Mouse (Mus musculus) midbrain, postnatal 0 days (tissue): ENCODE measurements around the gene Lmbrd2. TPM values are rescaled to one million over a fixed set of nuclear protein-coding genes. Genes with fewer than 3 reads are reported as not detected.

Experiments
- ATAC-seq: fragments of 200-750 bp; cut with Nextera tagmentation; 2 replicates; pipeline ENCODE4 v1.8.0; 2017; ENCODE audit warnings: moderate number of reproducible peaks, mild to moderate bottlenecking, moderate TSS enrichment, moderate library complexity; ENCODE audit not compliant: low FRiP score
- DNase-seq: peaks from one replicate; pipeline ENCODE4 v3.0.0-alpha.2; 2015; ENCODE audit warnings: low spot score
- H3K27ac ChIP-seq: fragments of 300-500 bp; sonication (generic); 2 replicates; pipeline ENCODE4 v1.5.1; 2014; ENCODE audit warnings: low read depth, mild to moderate bottlenecking, low read length, mixed read lengths
- H3K27me3 ChIP-seq: fragments of 300-500 bp; sonication (generic); 2 replicates; pipeline ENCODE4 v1.6.1; 2014; ENCODE audit warnings: low read length, control low read depth, mixed read lengths; ENCODE audit not compliant: insufficient read depth
- H3K36me3 ChIP-seq: fragments of 300-500 bp; sonication (generic); 2 replicates; pipeline ENCODE4 v1.6.1; 2014; ENCODE audit warnings: low read length, control low read depth, mixed read lengths; ENCODE audit not compliant: insufficient read depth
- H3K4me1 ChIP-seq: fragments of 300-500 bp; sonication (generic); 2 replicates; pipeline ENCODE4 v1.6.1; 2014; ENCODE audit warnings: mild to moderate bottlenecking, control low read depth, antibody characterized with exemption, low read length, mixed read lengths; ENCODE audit not compliant: insufficient read depth
- H3K4me2 ChIP-seq: fragments of 300-500 bp; sonication (generic); 2 replicates; pipeline ENCODE4 v1.6.1; 2014; ENCODE audit warnings: low read depth, mild to moderate bottlenecking, low read length, mixed read lengths; ENCODE audit not compliant: poor library complexity, severe bottlenecking
- H3K4me3 ChIP-seq: fragments of 300-500 bp; sonication (generic); 2 replicates; pipeline ENCODE4 v1.5.1; 2014; ENCODE audit warnings: low read depth, mild to moderate bottlenecking, low read length, moderate library complexity
- H3K9ac ChIP-seq: fragments of 300-500 bp; sonication (generic); replicated peaks from 2 replicates; pipeline ENCODE4 v1.6.1; 2014; ENCODE audit warnings: mild to moderate bottlenecking, low read length, moderate library complexity, mixed read lengths; ENCODE audit not compliant: poor library complexity, severe bottlenecking
- H3K9me3 ChIP-seq: fragments of 300-500 bp; sonication (generic); 2 replicates; pipeline ENCODE4 v1.6.1; 2016; ENCODE audit warnings: low read length, control low read depth
- CTCF ChIP-seq: IDR thresholded peaks from 2 replicates; pipeline ENCODE4 v1.5.1; 2016; ENCODE audit warnings: antibody characterized with exemption, mild to moderate bottlenecking
- WGBS: fragments of 180-500 bp; shearing (Covaris S2); extraction: QIAGEN DNeasy Blood & Tissue Kit; methylation state at CpG from one replicate; pipeline ENCODE4 v1.1.7; 2014; 5-methylcytosine and 5-hydroxymethylcytosine counted together
- polyA plus RNA-seq: library from polyadenylated mRNA; unstranded; fragments of >200 nt; fragmentation: Nextera tagmentation; extraction: Ambion mirVana; gene quantifications from 2 replicates; pipeline ENCODE4 v1.2.1, GENCODE M21; 2015
- total RNA-seq: library from RNA; depleted of rRNA; stranded (reverse); fragments of >200 nt; gene quantifications from 2 replicates; pipeline ENCODE4 v1.2.3, GENCODE M21; 2014; rRNA removed

The Lmbrd2 gene
- 20.7 and 25.4 TPM in 2 replicates for total RNA-seq
- polyA plus RNA-seq: 2.9 and 3.3 TPM in 2 replicates

GRCm38 (mm10) chr15:9140252-9140680, at the start of gene Lmbrd2:
Gene Lmbrd2 (plus strand): TSS chr15:9140550.
- Histone ChIP-seq H3K27me3 (no peaks in the 10 kb centered on the region), H3K4me2 (peak within 1 kb of the TSS; percentile 73), H3K4me1 (peaks cover 8% of the 10 kb centered on the region; the same call in 1 of the 2 replicates), H3K4me3 (peak within 1 kb of the TSS; percentile 87), H3K9ac (peak within 1 kb of the TSS; percentile 88), H3K36me3 (peaks cover 6% of the 10 kb centered on the region; the same call in 1 of the 2 replicates), H3K27ac (peak within 1 kb of the TSS; percentile 86), H3K9me3 (no peaks in the 10 kb centered on the region)
- DNase-seq (peak; percentile 99), ATAC-seq (peak; percentile 98)
- TF ChIP-seq CTCF: no peak; the same call in 1 of the 2 replicates
- WGBS: under 1% methylated on average over 34 of the region's 34 CpGs

- ATAC-seq (no peak), DNase-seq (no peak)
- H3K9me3 ChIP-seq: no peaks in the 10 kb centered on the region
- H3K4me2 ChIP-seq: no peak overlapping the region
- peaks cover 5% of the 10 kb centered on the region; the same call in 1 of the 2 replicates for H3K36me3 ChIP-seq
- WGBS: 96% methylated on average over 5 of the region's 5 CpGs
- no peak overlapping the region for H3K4me3 ChIP-seq
- no peaks in the 10 kb centered on the region for H3K4me1 ChIP-seq
- TF ChIP-seq CTCF: no peak
- no peaks in the 10 kb centered on the region for H3K27me3 ChIP-seq
- H3K9ac ChIP-seq: no peak overlapping the region
- no peak overlapping the region for H3K27ac ChIP-seq
Observed at GRCm38 (mm10) chr15:9090662-9091061, 49.7 kb upstream of the Lmbrd2 start.

- Histone ChIP-seq H3K27ac (no peak overlapping the region), H3K4me3 (no peak overlapping the region), H3K4me1 (no peaks in the 10 kb centered on the region), H3K36me3 (peaks cover 9% of the 10 kb centered on the region; the same call in 1 of the 2 replicates), H3K9ac (no peak overlapping the region), H3K4me2 (no peak overlapping the region), H3K9me3 (no peaks in the 10 kb centered on the region), H3K27me3 (no peaks in the 10 kb centered on the region)
- WGBS: 81% methylated on average over 11 of the region's 11 CpGs
- ATAC-seq: no peak
- TF ChIP-seq CTCF: no peak
- no peak for DNase-seq
Observed at GRCm38 (mm10) chr15:9093598-9094365, 46.6 kb upstream of the Lmbrd2 start.

DNA sequence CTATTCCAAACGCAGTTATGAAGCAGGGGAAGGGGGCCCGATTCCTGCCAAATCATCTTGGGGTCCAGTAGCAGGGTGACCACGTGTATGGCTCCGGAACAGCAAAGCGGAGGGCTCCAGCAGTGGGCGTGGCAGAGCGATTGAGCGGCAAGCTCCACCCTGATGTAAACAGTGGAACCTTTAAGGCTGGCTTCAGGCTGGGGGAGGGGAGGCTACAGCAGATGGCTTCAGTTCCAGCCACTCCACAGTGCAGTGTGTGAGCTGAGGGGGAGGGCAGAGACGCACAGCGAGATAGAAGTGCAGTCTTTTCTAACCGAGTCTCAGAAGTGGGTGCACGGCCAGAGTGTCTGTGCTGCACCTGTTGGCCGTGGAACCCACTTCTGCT, 46.0 kb upstream of the Lmbrd2 start:
- H3K4me2 ChIP-seq: no peak overlapping the region
- peak; percentile 55 for DNase-seq
- H3K9ac ChIP-seq: no peak overlapping the region

GRCm38 (mm10) chr15:9096865-9097264, 43.5 kb upstream of the Lmbrd2 start:
- Histone ChIP-seq H3K27me3 (no peaks in the 10 kb centered on the region), H3K4me3 (no peak overlapping the region), H3K4me1 (no peaks in the 10 kb centered on the region), H3K27ac (no peak overlapping the region), H3K9ac (no peak overlapping the region), H3K4me2 (no peak overlapping the region), H3K9me3 (no peaks in the 10 kb centered on the region), H3K36me3 (peaks cover 12% of the 10 kb centered on the region)
- TF ChIP-seq CTCF: no peak
- no peak for ATAC-seq
- WGBS: 84% methylated on average over 4 of the region's 4 CpGs
- DNase-seq: no peak

More for the DNA sequence above, 46.0 kb upstream of the Lmbrd2 start:
- Histone ChIP-seq H3K27ac (no peak overlapping the region), H3K36me3 (peaks cover 9% of the 10 kb centered on the region; the same call in 1 of the 2 replicates), H3K4me3 (no peak overlapping the region), H3K27me3 (no peaks in the 10 kb centered on the region), H3K4me1 (no peaks in the 10 kb centered on the region), H3K9me3 (no peaks in the 10 kb centered on the region)
- 32% methylated on average over 13 of the region's 13 CpGs for WGBS
- TF ChIP-seq CTCF: no peak
- peak; percentile 70; the same call in 1 of the 2 replicates for ATAC-seq

DNA sequence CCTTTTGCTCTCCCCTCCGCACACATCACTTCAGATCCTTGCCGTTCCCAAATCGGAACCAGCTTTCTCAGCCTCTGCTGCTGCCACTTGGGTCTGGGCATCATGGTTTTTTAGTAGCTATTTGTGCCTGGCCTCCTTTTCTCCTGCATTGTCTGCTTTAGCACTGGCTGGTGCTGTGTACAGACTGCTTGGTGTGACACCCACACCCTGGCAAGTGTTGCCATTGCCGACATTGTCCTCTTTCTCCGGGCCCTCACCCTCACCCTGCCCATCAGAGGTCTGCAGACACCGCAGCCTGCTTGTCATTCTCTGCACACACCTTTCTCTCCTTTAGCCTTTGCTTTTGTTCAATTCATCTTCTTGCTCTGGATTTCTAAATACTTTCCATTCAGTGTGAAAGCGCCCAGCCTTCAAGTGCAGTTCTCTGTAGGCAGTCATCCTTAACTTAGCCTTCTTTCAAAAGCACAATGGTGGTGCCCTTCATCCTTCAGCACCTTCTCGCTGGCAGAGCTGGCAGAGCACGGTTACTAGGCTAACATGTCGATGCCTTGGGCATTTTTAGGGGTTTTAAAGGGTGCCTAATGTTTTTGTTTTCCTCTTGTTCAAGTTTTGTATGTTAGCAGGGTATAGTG, 39.8 kb upstream of the Lmbrd2 start:
- DNase-seq (peak; percentile 53), ATAC-seq (peak; percentile 86)
- no peaks in the 10 kb centered on the region for H3K9me3 ChIP-seq
- TF ChIP-seq CTCF: no peak
- no peaks in the 10 kb centered on the region for H3K27me3 ChIP-seq
- H3K4me1 ChIP-seq: no peaks in the 10 kb centered on the region
- whole genome bisulfite sequencing: 63% methylated on average over 10 of the region's 10 CpGs
- H3K27ac ChIP-seq: peak overlapping the region; percentile 32; the same call in 1 of the 2 replicates
- no peak overlapping the region for H3K4me2 ChIP-seq
- H3K9ac ChIP-seq: no peak overlapping the region
- H3K36me3 ChIP-seq: peaks cover 19% of the 10 kb centered on the region
- H3K4me3 ChIP-seq: no peak overlapping the region
